Mouse (Mus musculus): ENCODE results near the gene Atp2b2.

DNA sequence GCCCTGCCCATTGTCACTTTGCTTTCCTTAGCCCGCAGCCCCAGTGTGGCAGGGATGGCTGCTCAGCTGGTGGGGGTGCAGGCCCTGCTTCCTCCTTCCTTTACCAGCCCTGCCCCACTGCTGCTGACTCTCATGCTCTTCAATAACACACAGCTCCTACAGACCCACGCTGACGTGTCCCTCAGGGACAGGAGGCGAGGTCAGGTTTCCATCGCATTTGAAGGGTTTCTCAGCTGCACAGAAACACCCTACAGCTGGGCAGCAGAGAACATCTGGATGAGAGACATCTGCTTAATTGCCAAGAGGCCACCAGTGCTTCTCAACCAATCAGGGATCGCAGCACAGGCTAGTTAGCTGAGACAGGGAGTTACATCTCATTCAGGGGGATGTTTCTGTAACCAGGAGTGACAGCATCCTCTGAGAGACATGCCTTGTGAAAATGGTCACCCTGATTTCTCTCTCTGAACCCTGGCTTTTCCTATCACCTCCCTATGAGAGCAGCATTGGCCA lies 254.9 kb downstream of the Atp2b2 start:
- no peak for TF ChIP-seq CTCF (IDR thresholded peaks at IDR 0.05; ENCODE audit: low read depth)
- TF ChIP-seq EP300 (IDR thresholded peaks at IDR 0.05; ENCODE audit: low read depth): no peak

Measured in heart, postnatal 0 days (tissue).